Mouse (Mus musculus) spleen, adult 2 months (tissue): ENCODE data around the gene Nrl. TPM values are rescaled to one million over a fixed set of nuclear protein-coding genes. Genes with fewer than 3 reads are reported as not detected.

Experiments
- DNase-seq, 2 experiments: peaks; one replicate each; pipeline versions ENCODE4 v3.0.0 to v3.0.0-alpha.2; 2012 to 2021; ENCODE audit warnings: low spot score in 2 of 2, low read depth in 1 of 2
- H3K27ac ChIP-seq: fragments of 200-500 bp; 2 replicates; pipeline ENCODE4 v1.5.1; 2012; ENCODE audit warnings: low read length, inconsistent platforms; ENCODE audit not compliant: insufficient read depth
- H3K27me3 ChIP-seq: fragments of 200-500 bp; 2 replicates; pipeline ENCODE4 v1.6.1; 2012; ENCODE audit warnings: mild to moderate bottlenecking, moderate library complexity, low read length, inconsistent platforms; ENCODE audit not compliant: control insufficient read depth, insufficient read depth
- H3K36me3 ChIP-seq: fragments of 200-500 bp; 2 replicates; pipeline ENCODE4 v1.6.1; 2012; ENCODE audit warnings: mild to moderate bottlenecking, low read length, inconsistent platforms; ENCODE audit not compliant: control insufficient read depth, insufficient read depth
- H3K4me1 ChIP-seq: fragments of 200-500 bp; 2 replicates; pipeline ENCODE4 v1.6.1; 2011; ENCODE audit warnings: inconsistent platforms; ENCODE audit not compliant: control insufficient read depth, insufficient read depth, insufficient read length
- H3K4me3 ChIP-seq: fragments of 200-500 bp; 2 replicates; pipeline ENCODE4 v1.5.1; 2011; ENCODE audit warnings: mild to moderate bottlenecking, inconsistent platforms; ENCODE audit not compliant: insufficient read depth, insufficient read length; ENCODE audit errors: extremely low read depth
- CTCF ChIP-seq: fragments of 200-500 bp; IDR thresholded peaks from 2 replicates; pipeline ENCODE4 v1.5.1; 2011; ENCODE audit warnings: mild to moderate bottlenecking, inconsistent platforms; ENCODE audit not compliant: insufficient read depth, insufficient read length, insufficient replicate concordance; ENCODE audit errors: extremely low read depth
- POLR2A ChIP-seq: fragments of 200-500 bp; IDR thresholded peaks from 2 replicates; pipeline ENCODE4 v1.6.1; 2011; ENCODE audit warnings: low read depth, low read length, inconsistent platforms
- WGBS: fragments of 180-500 bp; shearing (Covaris S2); methylation state at CpG from one replicate; pipeline ENCODE4 v1.1.7; 2018; 5-methylcytosine and 5-hydroxymethylcytosine counted together
- polyA plus RNA-seq: library from polyadenylated mRNA; depleted of rRNA; stranded (reverse); fragments of >200 nt; gene quantifications from 2 replicates; pipeline ENCODE4 v1.2.3, GENCODE M21; 2012; rRNA removed

Nrl gene
- polyA plus RNA-seq, 1 experiment = 0.02 TPM

GRCm38 (mm10) chr14:55477421-55477820 lies 47.4 kb downstream of the Nrl start:
- no peaks in the 10 kb centered on the region for H3K36me3 ChIP-seq
- DNase-seq = no peak
- WGBS = 100% methylated on average over 1 of the region's 1 CpGs
- TF ChIP-seq POLR2A (no peak), CTCF (no peak)
- H3K27me3 ChIP-seq = no peaks in the 10 kb centered on the region
- no peak overlapping the region for H3K4me3 ChIP-seq
- no peak overlapping the region for H3K27ac ChIP-seq
- no peaks in the 10 kb centered on the region for H3K4me1 ChIP-seq

GRCm38 (mm10) chr14:55475654-55476053 lies 49.1 kb downstream of the Nrl start:
- H3K4me3 ChIP-seq = no peak overlapping the region

GRCm38 (mm10) chr14:55470806-55471205 lies 54.0 kb downstream of the Nrl start:
- TF ChIP-seq POLR2A (no peak), CTCF (no peak)
- H3K27me3 ChIP-seq = peaks cover 1% of the 10 kb centered on the region; the same call in 1 of the 2 replicates
- H3K27ac ChIP-seq = no peak overlapping the region
- no peak for DNase-seq
- H3K4me3 ChIP-seq = no peak overlapping the region
- no peaks in the 10 kb centered on the region for H3K4me1 ChIP-seq
- no peaks in the 10 kb centered on the region for H3K36me3 ChIP-seq
- WGBS = 10% methylated on average over 10 of the region's 10 CpGs

More at GRCm38 (mm10) chr14:55475654-55476053, 49.1 kb downstream of the Nrl start:
- TF ChIP-seq CTCF = no peak
- no peak for TF ChIP-seq POLR2A
- no peaks in the 10 kb centered on the region for H3K36me3 ChIP-seq
- 74% methylated on average over 2 of the region's 2 CpGs for WGBS
- H3K4me1 ChIP-seq = no peaks in the 10 kb centered on the region
- H3K27me3 ChIP-seq = no peaks in the 10 kb centered on the region; the same call in 1 of the 2 replicates
- no peak overlapping the region for H3K27ac ChIP-seq
- DNase-seq = no peak

GRCm38 (mm10) chr14:55469821-55470220 lies 55.0 kb downstream of the Nrl start:
- WGBS = 90% methylated on average over 6 of the region's 6 CpGs
- H3K27ac ChIP-seq = no peak overlapping the region
- no peak for TF ChIP-seq CTCF
- TF ChIP-seq POLR2A = no peak

GRCm38 (mm10) chr14:55469041-55469440 lies 55.7 kb downstream of the Nrl start:
- peaks cover 1% of the 10 kb centered on the region; the same call in 1 of the 2 replicates for H3K27me3 ChIP-seq
- no peaks in the 10 kb centered on the region for H3K36me3 ChIP-seq
- no peak overlapping the region for H3K27ac ChIP-seq
- WGBS = 83% methylated on average over 2 of the region's 2 CpGs
- no peak overlapping the region for H3K4me3 ChIP-seq
- no peak for TF ChIP-seq CTCF
- TF ChIP-seq POLR2A = no peak
- no peaks in the 10 kb centered on the region for H3K4me1 ChIP-seq
- DNase-seq = no peak

More at GRCm38 (mm10) chr14:55469821-55470220, 55.0 kb downstream of the Nrl start:
- Histone ChIP-seq H3K4me3 (no peak overlapping the region), H3K4me1 (no peaks in the 10 kb centered on the region), H3K27me3 (peaks cover 1% of the 10 kb centered on the region; the same call in 1 of the 2 replicates), H3K36me3 (no peaks in the 10 kb centered on the region)
- DNase-seq = no peak

Other genes starting within 250 kb of the Nrl start
- gene Dhrs4, start 46.2 kb downstream of the Nrl start, polyA plus RNA-seq = 18.5 and 21.0 TPM in 2 replicates
- 4.5 and 4.8 TPM in 2 replicates for gene Carmil3, start 34.3 kb downstream of the Nrl start, polyA plus RNA-seq
- gene Cpne6, start 14.5 kb downstream of the Nrl start, polyA plus RNA-seq = 0.02 TPM in 1 of 2 replicates, not detected in the other
- gene Pck2, start 15.3 kb upstream of the Nrl start, polyA plus RNA-seq = 47.9 and 53.3 TPM in 2 replicates
- gene Dcaf11, start 35.0 kb upstream of the Nrl start, polyA plus RNA-seq = 73.4 and 77.6 TPM in 2 replicates
- gene A730061H03Rik, start 35.4 kb upstream of the Nrl start, polyA plus RNA-seq = 5.6 and 6.3 TPM in 2 replicates
- 1.4 and 1.5 TPM in 2 replicates for gene Fitm1, start 50.6 kb upstream of the Nrl start, polyA plus RNA-seq
- 101 and 118 TPM in 2 replicates for gene Psme1, start 53.1 kb upstream of the Nrl start, polyA plus RNA-seq
- 14.5 and 15.0 TPM in 2 replicates for gene Emc9, start 60.3 kb upstream of the Nrl start, polyA plus RNA-seq
- 60.4 and 67.7 TPM in 2 replicates for gene Psme2, start 66.1 kb upstream of the Nrl start, polyA plus RNA-seq
- gene Rnf31, start 66.7 kb upstream of the Nrl start, polyA plus RNA-seq = 52.5 and 63.2 TPM in 2 replicates
- 101 and 154 TPM in 2 replicates for gene Irf9, start 78.6 kb upstream of the Nrl start, polyA plus RNA-seq
- 0.92 and 2.4 TPM in 2 replicates for gene Rec8, start 93.1 kb upstream of the Nrl start, polyA plus RNA-seq
- gene Ipo4, start 111.0 kb upstream of the Nrl start, polyA plus RNA-seq = 56.7 and 62.4 TPM in 2 replicates
- 8.2 and 8.9 TPM in 2 replicates for gene Gm49378, start 112.9 kb upstream of the Nrl start, polyA plus RNA-seq
- 44.6 and 45.1 TPM in 2 replicates for gene Tm9sf1, start 118.8 kb upstream of the Nrl start, polyA plus RNA-seq
- 1.6 TPM in 2 replicates for gene Tssk4, start 125.2 kb upstream of the Nrl start, polyA plus RNA-seq
- 19.7 and 19.9 TPM in 2 replicates for gene Mdp1, start 135.5 kb upstream of the Nrl start, polyA plus RNA-seq
- 11.6 and 15.9 TPM in 2 replicates for gene Gmpr2, start 147.0 kb upstream of the Nrl start, polyA plus RNA-seq
- 158 and 177 TPM in 2 replicates for gene Nedd8, start 147.1 kb upstream of the Nrl start, polyA plus RNA-seq
- 19.0 and 20.8 TPM in 2 replicates for gene Tinf2, start 156.8 kb upstream of the Nrl start, polyA plus RNA-seq
- gene Tgm1, start 188.9 kb upstream of the Nrl start, polyA plus RNA-seq = 23.3 and 33.9 TPM in 2 replicates
- gene Rabggta, start 197.3 kb upstream of the Nrl start, polyA plus RNA-seq = 47.3 and 62.6 TPM in 2 replicates
- gene Dhrs1, start 220.7 kb upstream of the Nrl start, polyA plus RNA-seq = 62.7 and 86.6 TPM in 2 replicates
- 15.1 and 17.2 TPM in 2 replicates for gene Nop9, start 220.7 kb upstream of the Nrl start, polyA plus RNA-seq
- 0.33 and 0.46 TPM in 2 replicates for gene Cideb, start 233.5 kb upstream of the Nrl start, polyA plus RNA-seq
- gene Ltb4r2, start 236.4 kb upstream of the Nrl start, polyA plus RNA-seq = 0.83 and 2.1 TPM in 2 replicates
- 4.2 and 6.6 TPM in 2 replicates for gene Ltb4r1, start 241.0 kb upstream of the Nrl start, polyA plus RNA-seq